Mouse (Mus musculus) natural killer cell, adult 2 months (primary cell): ENCODE measurements around the gene Rbfox1.

ENCODE experiments used
- DNase-seq, 2 experiments: peaks; one replicate each; pipeline ENCODE4 v3.0.0; 2022; ENCODE audit warnings: low spot score in 2 of 2

The Rbfox1 gene

DNA sequence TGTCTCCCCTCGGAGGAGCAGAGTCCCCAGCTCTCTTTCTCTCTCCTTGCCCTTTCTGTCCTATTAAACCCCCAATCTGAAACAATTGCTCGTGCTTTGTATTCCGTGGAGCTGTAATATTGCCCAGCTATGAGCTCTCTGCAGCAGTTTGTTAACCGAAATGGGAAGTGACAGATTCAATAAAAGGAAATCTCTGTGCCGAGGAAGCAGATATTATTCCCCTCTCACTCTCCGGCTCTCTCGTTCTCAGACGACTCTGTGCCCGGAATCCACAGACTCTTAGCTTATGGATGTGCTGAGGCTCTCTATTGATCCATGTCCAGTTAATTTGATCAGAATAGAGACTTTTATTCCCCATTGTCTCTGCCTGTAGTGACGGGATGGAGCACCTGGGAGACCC, 1260.3 kb downstream of the Rbfox1 start:
- no peak for DNase-seq

DNA sequence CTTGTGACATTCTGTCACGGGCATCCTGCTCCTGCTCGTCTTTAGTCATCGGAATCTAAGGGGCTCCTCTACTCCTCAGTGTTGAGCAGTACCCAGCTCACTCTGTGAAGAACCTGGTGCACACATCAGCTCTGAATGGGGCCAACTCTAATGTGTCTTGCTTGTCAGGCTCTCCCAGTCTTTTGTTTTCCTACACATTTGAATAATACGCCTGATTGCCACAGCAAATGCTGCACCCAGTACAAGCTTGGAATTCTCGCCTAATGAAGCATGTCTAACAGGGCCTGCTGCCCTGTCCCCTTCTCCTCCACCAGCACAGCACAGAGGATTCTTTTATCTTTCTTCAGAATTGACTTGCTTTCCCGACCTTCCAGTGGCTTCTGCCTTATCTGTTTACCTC, 1261.3 kb downstream of the Rbfox1 start:
- no peak for DNase-seq

DNA sequence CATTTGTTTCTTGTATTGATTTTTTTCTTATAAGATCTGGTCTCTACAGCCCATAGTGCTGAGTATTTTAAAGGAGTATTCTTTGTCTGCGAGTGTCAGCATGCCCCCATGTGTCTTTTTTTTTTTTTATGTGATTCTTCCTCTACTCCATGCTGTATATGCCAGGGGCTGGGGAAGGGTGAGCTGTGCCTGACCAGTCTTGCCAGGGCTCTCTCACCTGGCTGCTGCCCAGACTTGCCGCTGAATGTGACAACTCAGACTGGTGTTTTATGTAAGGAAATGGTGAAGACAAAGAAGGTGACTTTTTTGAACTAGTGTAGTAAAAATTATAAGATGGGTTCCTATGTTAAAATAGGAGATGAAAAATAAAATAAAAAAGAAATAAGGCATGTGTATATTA, 1262.7 kb downstream of the Rbfox1 start:
- no peak for DNase-seq

DNA sequence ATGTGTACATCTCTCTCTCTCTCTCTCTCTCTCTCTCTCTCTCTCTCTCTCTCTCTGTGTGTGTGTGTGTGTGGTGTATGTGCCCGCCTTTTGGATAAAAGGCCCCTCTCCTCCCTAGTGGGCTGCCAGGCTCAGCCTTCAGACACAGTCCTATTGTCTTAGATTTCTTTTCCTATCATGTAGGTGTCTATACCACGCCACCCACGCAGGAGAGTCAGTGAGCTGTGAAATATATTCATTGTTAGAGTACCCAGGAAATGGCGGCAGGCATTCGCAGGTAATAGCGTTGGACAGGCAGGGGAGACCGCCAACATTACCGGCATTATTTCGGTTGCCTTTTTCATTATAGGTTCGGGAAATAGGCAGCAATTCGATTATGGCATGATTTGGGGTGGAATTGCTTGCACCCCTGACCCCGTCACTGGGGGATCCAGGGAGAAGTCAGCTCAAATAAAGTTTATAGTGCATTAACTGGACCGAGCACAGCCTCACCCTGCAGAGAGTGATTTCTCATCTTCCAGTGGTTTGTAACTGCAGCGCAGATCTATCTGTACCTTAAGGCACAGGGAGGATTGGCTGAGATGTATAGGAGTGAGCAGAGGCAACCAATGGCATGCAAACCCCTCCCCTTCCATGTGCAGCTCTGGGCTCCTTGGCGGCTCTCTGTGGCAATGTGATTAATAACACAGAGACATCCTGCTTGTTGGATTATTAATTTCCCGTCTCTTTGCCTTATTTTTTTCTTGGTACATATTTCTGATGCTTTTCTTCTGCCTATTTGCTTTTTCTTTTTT, 1264.1 kb downstream of the Rbfox1 start:
- DNase-seq, result no peak

DNA sequence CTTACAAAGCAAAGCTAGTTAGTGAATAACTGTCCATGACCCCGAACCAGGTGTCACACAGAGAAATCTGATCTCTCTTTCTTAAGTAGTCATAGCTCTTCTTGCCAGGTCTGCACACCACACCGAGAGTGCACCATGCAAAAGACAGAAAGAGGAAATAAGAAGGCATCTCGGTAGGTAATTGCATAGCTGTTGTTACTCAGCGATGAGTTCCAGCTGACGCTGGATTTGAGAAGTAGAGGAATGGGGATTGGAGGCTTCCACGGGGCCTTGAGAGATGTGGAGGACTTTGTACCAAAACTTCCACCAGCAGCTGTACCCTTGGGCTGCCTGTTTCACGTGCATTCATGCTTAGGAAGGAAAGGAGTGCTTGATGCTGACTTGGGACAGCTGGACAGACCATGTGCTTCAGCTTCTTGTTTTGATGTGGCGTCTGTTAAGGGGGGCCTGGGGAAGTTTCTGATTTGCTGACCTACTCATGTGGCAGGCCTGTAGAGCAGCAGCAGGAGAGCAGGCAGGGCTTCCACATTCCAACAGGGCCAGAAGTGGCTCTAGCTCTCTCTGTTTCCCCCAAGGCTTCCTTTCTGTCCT, 1265.1 kb downstream of the Rbfox1 start:
- no peak for DNase-seq

DNA sequence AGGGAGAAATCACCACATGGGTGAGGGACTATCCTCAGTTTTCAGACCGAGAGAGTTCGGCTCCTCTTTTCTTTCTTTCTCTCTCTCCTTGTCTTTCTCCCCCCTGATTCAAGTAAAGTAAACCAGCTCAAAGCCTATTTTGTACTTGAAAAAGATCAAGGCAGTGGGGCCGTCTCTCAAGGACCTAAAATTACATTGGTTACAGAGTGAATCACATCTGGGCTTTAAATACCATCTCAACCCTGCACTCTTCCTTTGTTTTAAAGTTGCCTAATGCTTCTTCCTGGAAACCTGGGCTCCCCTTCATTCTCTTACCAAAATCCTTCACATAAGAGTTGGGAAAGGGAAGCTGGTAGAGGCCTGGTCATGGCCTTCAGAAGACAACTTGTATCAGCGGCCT, 1267.2 kb downstream of the Rbfox1 start:
- DNase-seq, result no peak

DNA sequence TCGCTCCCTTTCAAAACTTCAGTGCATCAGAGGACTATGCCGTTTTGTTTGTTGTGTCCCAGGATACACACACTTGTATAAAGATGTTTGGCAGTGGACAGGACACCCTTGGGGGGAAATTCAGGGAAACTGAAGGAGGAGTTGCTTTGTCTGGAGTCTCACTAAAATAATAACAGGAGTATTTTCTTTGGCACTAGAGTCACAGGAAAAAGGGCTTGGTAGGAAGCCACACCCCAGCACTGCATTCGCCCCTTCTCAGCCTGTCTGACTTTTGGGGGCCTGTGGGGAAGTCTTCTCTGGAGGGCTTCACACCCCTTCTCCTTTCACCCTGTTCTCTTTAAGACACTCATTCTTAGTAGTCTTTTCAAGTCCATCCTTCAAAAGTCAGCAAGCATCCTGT, 1269.5 kb downstream of the Rbfox1 start:
- DNase-seq, result no peak

DNA sequence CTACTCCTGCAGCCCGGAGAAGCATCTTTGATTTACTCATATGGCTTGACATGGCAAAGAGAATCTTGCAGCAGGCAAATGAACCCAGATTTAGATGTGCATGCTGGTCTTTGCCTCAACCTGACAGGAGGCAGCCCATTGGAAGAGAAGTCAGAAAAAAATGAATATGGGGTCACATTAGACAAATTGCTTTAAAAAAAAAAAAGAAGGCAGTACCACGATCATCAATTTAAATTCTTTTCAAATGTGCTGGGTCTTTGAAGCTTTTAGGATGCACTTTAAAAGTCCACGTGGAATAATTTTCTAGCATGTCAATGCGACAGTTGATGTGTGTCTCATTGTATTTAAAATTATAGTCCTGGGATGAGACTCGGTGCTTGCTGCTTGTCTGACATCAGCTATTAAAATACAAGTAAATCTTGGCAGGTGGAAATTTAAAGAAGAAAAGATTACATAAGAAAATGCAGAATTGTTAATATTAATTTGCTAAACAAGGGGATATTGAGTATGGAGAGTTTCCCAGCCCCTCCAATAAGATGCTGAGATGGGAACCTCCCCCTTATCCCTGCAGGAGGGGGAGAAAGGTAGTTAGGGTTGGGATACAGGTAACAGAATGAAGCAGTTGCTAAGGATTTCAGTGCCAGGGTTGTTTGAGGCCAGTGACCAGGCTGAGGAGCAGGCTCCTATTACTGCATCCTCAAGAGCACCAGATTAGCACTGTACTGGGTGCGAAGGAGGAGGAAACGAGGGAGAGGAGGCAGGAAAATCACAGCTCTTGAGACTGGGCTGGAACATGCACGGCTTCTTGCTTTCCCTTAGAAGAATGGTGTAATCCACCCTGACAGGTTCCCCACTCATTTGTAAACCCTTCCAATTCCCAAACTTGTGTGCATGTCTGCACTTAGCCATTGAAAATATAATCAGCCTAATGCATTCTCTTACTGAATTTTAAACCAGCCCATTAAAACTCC, 1274.0 kb downstream of the Rbfox1 start:
- DNase-seq, result no peak

DNA sequence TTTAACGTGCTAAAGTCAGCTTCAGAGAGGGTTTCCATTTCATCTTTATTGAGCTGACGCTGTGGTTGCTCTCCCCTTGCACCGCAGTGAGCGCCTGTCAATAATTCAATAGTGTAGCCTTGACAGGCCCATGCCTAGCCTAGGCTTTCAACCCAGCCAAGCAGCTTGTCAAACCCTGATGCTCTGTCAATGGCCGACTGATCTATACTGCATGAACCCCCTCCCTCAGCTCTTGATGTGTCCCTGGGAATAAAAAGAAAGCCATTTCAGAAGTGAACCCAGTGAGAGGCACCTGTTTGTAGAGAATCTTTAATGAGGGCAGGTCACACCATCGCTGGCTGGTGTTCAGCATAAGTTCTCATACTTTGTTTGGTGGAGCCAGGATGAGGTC, 1274.7 kb downstream of the Rbfox1 start:
- no peak for DNase-seq

DNA sequence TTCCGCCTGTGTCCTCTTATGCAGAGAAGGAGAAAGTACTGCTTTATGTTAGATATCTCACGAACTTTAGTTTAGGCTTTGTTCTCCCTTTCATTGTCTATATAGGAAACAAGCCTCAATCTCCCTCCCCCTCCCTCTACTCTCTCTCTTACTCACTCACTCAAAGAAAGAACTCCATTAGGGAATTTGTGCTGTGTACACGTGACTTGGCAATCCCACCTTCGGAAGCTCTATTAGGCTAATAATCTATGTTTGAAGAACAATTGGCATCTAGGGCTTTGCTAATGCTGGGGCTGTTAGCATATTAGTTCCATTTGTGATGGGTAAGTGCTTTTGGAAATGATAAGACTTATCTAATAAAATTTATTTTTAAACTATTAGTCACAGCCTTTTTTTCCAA, 1277.0 kb downstream of the Rbfox1 start:
- DNase-seq, result no peak

DNA sequence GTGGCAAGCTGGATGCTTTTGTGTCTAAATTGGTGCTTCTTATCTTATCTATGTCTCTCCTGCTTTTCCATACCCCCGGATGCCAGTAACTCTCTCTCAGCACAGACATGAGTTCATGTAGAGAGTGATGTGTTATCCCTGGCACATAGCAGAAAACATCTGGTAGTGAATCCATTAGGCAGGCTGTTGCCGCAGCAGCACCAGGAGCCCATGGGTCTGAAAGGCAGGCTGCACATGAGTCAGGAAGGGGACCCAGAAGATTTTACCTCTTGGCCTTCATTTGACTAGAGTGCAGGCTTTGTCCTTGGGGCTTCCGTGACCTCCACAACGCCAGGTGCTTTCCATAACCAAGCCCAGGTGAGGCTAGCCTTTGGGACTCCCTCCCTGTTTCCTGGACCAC, 1278.5 kb downstream of the Rbfox1 start:
- DNase-seq, result no peak

DNA sequence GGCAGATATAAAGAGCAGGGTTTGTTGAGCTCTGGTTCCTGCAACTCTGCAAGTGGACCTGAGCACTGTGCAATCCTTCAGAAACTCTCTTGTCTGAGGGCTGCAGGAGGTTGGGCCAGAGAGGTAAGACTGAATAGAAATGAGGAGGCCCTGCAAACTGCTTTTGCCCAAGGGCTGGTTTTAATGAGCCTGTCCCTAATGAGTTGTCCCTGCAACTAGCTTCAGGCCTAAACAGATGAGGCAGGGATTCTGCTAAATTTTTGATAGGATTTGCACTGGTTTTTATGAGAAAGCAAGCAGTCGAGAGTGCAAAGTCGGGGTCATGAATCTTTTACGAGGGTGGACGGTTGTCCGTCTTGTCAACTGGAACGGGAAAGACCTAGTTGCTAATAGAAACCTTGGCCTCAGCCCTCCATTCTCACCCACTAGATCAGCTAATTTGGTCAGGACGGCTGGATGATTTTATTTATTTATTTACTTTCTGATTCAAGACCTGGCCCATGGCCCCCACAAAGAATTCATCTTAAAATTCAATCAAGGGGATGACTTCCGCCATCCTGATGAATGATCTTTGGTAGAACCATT, 1279.1 kb downstream of the Rbfox1 start:
- DNase-seq, result no peak

DNA sequence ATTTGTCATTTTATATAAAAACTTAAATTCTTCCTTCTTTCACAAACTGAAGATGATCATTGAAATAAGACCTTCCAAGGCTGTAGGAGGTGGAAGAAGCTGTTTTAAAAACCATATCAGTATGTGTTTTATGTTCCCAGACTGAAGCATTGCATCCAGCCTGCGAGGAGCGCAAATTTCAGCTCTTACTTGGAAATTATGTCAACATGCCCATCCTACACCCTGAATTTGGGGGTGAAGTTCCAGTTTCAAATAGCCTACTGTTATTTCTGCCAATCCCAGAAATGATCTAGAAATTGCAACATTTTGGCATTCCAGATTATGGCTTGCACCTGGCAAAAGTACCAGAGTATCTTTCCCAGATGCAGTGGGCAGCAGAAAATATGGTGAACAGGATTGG, 1290.8 kb downstream of the Rbfox1 start:
- DNase-seq, result no peak

DNA sequence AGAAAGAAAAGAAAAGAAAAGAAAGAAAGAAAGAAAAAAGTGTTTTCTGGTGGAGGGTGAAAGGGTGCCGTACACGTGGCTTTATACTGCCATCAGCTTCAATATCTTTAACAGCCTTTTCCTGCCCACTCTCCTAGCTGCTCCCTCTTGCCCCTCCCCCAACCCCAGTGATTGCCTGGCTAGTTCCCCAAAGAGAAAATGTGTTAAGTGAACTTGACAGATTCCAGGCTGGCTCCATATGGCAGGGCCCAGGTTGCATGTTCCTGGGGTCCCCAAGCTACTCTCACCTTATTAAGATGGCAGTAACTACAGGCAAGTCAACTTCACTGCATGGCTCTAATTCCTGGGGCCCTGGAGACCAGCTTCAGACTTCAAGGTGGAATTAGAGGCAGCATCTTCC, 1302.6 kb downstream of the Rbfox1 start:
- DNase-seq, result no peak

DNA sequence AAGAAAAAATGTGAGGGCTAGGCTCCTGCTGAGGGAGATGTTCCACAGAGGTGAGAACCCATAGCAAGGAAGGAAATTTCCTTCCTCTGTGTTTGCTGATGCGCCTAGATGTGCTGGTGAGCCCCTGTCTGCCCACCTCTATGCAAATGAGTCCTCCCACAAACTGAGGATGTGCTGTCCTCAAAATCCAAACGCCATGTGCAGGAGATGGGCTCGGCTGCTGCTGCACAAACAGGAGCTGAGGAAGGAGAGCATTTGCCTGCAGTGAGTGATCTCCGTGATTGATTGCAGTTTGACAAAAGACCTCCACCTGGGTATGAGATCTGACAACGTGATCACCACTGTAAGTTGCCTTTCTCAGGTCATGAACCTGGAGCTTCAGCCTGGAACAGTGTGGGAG, 1308.4 kb downstream of the Rbfox1 start:
- no peak for DNase-seq

DNA sequence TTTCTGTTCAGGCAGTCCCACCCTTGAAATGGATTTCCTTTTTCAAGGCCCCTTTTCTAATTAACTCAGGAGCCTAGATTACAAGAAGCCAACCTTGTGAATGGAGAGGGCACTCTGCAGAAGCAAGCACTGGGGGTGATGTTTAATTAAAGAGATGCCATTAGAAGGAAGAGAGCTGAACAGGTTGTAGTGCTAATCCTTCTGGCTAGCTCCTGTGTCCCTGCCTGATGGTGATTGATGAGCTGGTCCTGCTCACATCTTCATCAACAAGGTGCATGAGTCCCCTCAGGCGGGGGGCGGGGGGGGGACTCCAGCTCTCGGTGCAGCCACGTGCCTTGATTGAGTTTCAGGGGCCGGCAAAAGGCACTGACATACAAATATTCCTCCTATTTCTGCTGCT, 1312.8 kb downstream of the Rbfox1 start:
- DNase-seq, result no peak

DNA sequence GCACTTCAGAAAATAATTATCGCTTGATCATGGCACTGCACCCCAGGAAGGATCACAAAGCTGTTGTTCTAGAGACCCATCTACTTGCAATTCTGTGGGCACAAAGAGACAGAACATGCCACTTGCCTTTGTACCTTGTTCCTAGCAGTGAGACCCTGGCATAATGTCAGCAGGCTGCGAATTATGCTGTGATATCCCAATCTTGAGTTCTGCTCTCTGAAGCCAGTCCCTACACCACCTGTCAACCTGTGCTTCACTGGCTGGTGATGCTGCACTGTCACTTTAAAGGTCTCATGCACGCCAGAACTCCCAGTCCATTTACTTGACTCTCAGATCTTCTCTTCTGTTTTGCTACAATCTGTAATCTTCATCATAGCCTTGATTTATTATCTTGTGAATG, 1315.1 kb downstream of the Rbfox1 start:
- no peak for DNase-seq

DNA sequence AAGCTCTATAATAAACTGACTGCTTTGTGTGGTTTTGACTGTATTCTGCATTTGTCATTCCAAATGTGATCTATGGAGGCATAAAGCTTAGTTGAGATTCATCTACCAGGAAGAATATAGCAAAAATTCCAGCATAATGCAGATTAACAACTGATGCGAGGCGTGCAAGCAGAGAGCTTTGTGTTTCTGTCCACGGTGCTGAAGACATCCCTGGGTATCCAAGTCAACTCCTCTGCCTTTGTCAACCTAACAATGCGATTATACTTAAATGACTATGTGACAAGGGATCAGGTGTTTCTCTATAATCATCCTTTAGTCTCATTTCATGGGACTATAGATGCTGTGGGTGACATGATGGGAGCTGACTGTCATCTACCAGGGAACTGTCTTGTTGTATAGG, 1316.7 kb downstream of the Rbfox1 start:
- no peak for DNase-seq

DNA sequence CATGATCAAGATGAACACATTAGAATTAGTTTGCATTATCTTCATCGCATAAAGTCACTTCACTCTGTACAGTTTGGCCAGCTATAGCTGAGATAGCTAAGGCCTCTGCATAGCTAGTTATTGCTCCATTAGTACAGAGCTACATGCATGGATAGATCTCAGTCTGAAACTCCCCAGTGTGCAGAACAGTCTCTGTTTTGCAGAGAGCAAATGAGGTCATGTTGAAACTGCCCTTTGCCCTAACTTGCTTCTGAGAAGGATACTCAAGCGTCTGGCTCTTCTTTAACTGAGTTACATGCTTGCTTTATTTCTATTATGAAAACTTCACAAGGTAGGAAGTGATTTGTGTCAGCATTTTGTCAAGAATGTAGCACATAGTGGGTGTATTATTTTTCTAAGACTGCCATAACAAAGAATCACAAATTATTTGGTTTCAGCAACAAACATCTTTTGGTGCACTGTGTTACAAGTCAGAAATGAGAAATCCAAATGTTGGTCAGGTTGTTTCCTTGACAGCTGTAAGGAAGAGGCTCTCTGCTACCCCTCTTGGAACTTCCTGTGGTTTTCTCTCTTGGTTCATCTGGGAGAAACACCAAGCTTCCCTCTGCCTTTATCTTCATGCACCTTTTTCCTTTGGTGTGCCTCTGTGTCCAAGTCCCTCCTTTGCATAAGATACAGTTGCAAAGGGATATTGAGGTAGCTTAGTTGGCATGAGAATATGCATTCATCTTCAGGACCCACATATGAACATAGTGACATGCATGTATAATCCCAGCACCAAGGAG, 1321.2 kb downstream of the Rbfox1 start:
- no peak for DNase-seq

DNA sequence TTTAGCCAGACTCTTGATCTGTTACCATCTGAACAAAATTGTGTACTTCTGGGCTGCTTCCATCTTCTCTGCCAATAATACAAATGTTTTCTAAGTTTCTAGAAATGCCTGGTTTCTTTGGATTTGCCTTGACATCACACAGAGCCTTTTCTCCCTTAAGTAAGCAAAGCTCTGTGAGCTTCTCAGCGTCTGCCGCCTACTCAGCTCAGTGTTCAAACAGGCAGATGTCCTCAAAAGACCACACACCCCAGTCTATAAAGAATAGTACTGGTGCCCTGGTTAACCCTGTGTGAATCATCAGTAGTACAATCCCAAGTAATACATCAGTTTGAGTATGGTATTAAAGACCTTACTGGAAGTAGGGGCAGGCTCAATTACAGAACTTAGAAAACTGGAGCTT, 1322.4 kb downstream of the Rbfox1 start:
- DNase-seq, result no peak

DNA sequence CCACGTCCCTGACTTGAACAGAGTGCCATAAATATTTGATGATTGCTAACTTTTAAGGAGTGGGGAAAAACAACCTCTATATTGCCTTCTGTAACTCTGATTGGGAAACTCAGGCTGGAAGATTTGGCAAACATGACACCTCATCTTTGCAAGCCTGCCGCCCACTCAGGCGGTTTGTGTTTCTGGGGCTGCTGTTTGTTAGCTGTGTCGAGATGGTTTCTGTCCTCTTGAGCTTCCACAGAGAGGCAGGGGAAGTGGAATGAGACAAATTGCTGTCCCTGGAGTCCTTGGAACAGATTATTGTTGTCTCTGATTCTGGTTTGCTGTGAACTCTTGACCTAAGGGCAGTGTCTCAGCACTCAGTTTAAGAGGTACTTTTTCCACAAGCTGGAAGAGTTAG, 1327.6 kb downstream of the Rbfox1 start:
- no peak for DNase-seq

DNA sequence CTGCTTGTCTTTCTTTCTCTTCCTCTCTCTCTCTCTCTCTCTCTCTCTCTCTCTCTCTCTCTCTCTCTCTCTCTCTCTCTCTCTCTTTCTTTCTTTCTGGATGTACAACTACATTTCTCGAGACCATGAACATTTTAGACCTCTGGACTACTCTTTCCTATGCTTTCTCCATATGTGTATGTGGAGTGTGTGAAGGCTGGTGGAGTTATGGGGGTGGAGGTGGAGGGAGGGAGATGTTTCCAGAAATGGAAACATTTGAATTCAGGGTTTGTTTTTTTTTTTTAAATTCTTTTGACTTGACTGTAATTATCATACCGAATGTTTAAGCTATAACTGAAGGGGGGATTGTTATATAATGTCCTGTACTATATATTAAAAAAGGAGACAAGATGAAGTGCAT, 1338.1 kb downstream of the Rbfox1 start:
- no peak for DNase-seq
